Mouse (Mus musculus) small intestine, adult 2 months (tissue): ENCODE data around the gene G0s2. TPM values are rescaled to one million over a fixed set of nuclear protein-coding genes. Genes with fewer than 3 reads are reported as not detected.

Source experiments
- H3K27ac ChIP-seq: fragments of 200-500 bp; 2 replicates; pipeline ENCODE4 v1.5.1; 2012; ENCODE audit warnings: low read depth, low read length, control low read depth, inconsistent platforms; ENCODE audit not compliant: insufficient read depth
- H3K27me3 ChIP-seq: fragments of 200-500 bp; 2 replicates; pipeline ENCODE4 v1.6.1; 2012; ENCODE audit warnings: mild to moderate bottlenecking, moderate library complexity, low read length, inconsistent platforms; ENCODE audit not compliant: control insufficient read depth, insufficient read depth
- H3K36me3 ChIP-seq: fragments of 200-500 bp; 2 replicates; pipeline ENCODE4 v1.6.1; 2012; ENCODE audit warnings: mild to moderate bottlenecking, low read length, control low read depth, inconsistent platforms; ENCODE audit not compliant: control insufficient read depth, insufficient read depth
- H3K4me1 ChIP-seq: fragments of 200-500 bp; 2 replicates; pipeline ENCODE4 v1.6.1; 2012; ENCODE audit warnings: low read length, inconsistent platforms, mixed read lengths; ENCODE audit not compliant: control insufficient read depth, insufficient read depth, insufficient read length
- H3K4me3 ChIP-seq: fragments of 200-500 bp; 2 replicates; pipeline ENCODE4 v1.5.1; 2012; ENCODE audit warnings: low read depth, mild to moderate bottlenecking, control low read depth, inconsistent platforms, low read length, moderate library complexity
- CTCF ChIP-seq: fragments of 200-500 bp; IDR thresholded peaks from 2 replicates; pipeline ENCODE4 v1.5.1; 2012; ENCODE audit warnings: low read depth, mild to moderate bottlenecking, control low read depth, inconsistent platforms, low read length, moderate library complexity, mixed read lengths; ENCODE audit not compliant: insufficient replicate concordance, insufficient read length; ENCODE audit errors: extremely low read depth
- POLR2A ChIP-seq: fragments of 200-500 bp; IDR thresholded peaks from 2 replicates; pipeline ENCODE4 v1.6.1; 2012; ENCODE audit warnings: low read depth, mild to moderate bottlenecking, control low read depth, inconsistent platforms, low read length, moderate library complexity
- WGBS: fragments of 180-500 bp; shearing (Covaris S2); methylation state at CpG from one replicate; pipeline ENCODE4 v1.1.7; 2018; 5-methylcytosine and 5-hydroxymethylcytosine counted together
- polyA plus RNA-seq: library from polyadenylated mRNA; depleted of rRNA; stranded (reverse); fragments of >200 nt; gene quantifications from 2 replicates; pipeline ENCODE4 v1.2.3, GENCODE M21; 2012

G0s2 gene
- polyA plus RNA-seq, 1 experiment, result 14.2 TPM

- Histone ChIP-seq H3K36me3 (no peaks in the 10 kb centered on the region), H3K27me3 (no peaks in the 10 kb centered on the region), H3K4me1 (peaks cover 3% of the 10 kb centered on the region; the same call in 1 of the 2 replicates), H3K4me3 (no peak overlapping the region), H3K27ac (no peak overlapping the region)
- TF ChIP-seq POLR2A, result no peak
- TF ChIP-seq CTCF, result no peak
- 85% methylated on average over 3 of the region's 3 CpGs for WGBS
These were observed 37.6 kb upstream of the G0s2 start for GRCm38 (mm10) chr1:193310519-193311085.

- Histone ChIP-seq H3K4me1 (peaks cover 3% of the 10 kb centered on the region; the same call in 1 of the 2 replicates), H3K4me3 (no peak overlapping the region), H3K36me3 (no peaks in the 10 kb centered on the region), H3K27me3 (no peaks in the 10 kb centered on the region), H3K27ac (no peak overlapping the region)
- WGBS, result 63% methylated on average over 1 of the region's 1 CpGs
- TF ChIP-seq POLR2A (no peak), CTCF (no peak)
These were observed 36.9 kb upstream of the G0s2 start for GRCm38 (mm10) chr1:193309785-193310518.

GRCm38 (mm10) chr1:193306832-193307231 is 33.8 kb upstream of the G0s2 start:
- 36% methylated on average over 2 of the region's 2 CpGs for WGBS
- no peaks in the 10 kb centered on the region for H3K27me3 ChIP-seq
- H3K36me3 ChIP-seq, result no peaks in the 10 kb centered on the region
- no peak overlapping the region for H3K4me3 ChIP-seq
- TF ChIP-seq POLR2A (no peak), CTCF (no peak)
- H3K4me1 ChIP-seq, result peaks cover 6% of the 10 kb centered on the region; the same call in 1 of the 2 replicates
- H3K27ac ChIP-seq, result no peak overlapping the region

GRCm38 (mm10) chr1:193305386-193305785 is 32.4 kb upstream of the G0s2 start:
- Histone ChIP-seq H3K4me3 (no peak overlapping the region), H3K27me3 (no peaks in the 10 kb centered on the region), H3K4me1 (peaks cover 10% of the 10 kb centered on the region; the same call in 1 of the 2 replicates), H3K27ac (no peak overlapping the region), H3K36me3 (no peaks in the 10 kb centered on the region)
- 77% methylated on average over 7 of the region's 7 CpGs for WGBS
- TF ChIP-seq CTCF (no peak), POLR2A (no peak)

- no peak for TF ChIP-seq POLR2A
- TF ChIP-seq CTCF, result no peak
- Histone ChIP-seq H3K27me3 (no peaks in the 10 kb centered on the region), H3K36me3 (no peaks in the 10 kb centered on the region), H3K27ac (no peak overlapping the region), H3K4me1 (peaks cover 17% of the 10 kb centered on the region; the same call in 1 of the 2 replicates), H3K4me3 (no peak overlapping the region)
- 67% methylated on average over 2 of the region's 2 CpGs for WGBS
These were observed 30.1 kb upstream of the G0s2 start for GRCm38 (mm10) chr1:193303096-193303495.

GRCm38 (mm10) chr1:193302093-193302405 is 29.0 kb upstream of the G0s2 start:
- TF ChIP-seq POLR2A (no peak), CTCF (no peak)

GRCm38 (mm10) chr1:193301216-193302092 is 28.4 kb upstream of the G0s2 start:
- Histone ChIP-seq H3K27me3 (no peaks in the 10 kb centered on the region), H3K4me3 (peak overlapping the region; percentile 32), H3K4me1 (peaks cover 21% of the 10 kb centered on the region; the same call in 1 of the 2 replicates), H3K27ac (peak overlapping the region; percentile 45), H3K36me3 (no peaks in the 10 kb centered on the region)
- WGBS, result 25% methylated on average over 6 of the region's 6 CpGs
- TF ChIP-seq POLR2A (peak; percentile 45; the same call in 1 of the 2 replicates), CTCF (no peak)

More at GRCm38 (mm10) chr1:193302093-193302405, 29.0 kb upstream of the G0s2 start:
- Histone ChIP-seq H3K4me3 (peak overlapping the region; percentile 32), H3K4me1 (peaks cover 21% of the 10 kb centered on the region; the same call in 1 of the 2 replicates), H3K36me3 (no peaks in the 10 kb centered on the region), H3K27me3 (no peaks in the 10 kb centered on the region), H3K27ac (peak overlapping the region; percentile 43)
- WGBS, result 25% methylated on average over 8 of the region's 8 CpGs
